Mouse (Mus musculus): ENCODE results near the gene Gm20388.

Gene Gm20388

DNA sequence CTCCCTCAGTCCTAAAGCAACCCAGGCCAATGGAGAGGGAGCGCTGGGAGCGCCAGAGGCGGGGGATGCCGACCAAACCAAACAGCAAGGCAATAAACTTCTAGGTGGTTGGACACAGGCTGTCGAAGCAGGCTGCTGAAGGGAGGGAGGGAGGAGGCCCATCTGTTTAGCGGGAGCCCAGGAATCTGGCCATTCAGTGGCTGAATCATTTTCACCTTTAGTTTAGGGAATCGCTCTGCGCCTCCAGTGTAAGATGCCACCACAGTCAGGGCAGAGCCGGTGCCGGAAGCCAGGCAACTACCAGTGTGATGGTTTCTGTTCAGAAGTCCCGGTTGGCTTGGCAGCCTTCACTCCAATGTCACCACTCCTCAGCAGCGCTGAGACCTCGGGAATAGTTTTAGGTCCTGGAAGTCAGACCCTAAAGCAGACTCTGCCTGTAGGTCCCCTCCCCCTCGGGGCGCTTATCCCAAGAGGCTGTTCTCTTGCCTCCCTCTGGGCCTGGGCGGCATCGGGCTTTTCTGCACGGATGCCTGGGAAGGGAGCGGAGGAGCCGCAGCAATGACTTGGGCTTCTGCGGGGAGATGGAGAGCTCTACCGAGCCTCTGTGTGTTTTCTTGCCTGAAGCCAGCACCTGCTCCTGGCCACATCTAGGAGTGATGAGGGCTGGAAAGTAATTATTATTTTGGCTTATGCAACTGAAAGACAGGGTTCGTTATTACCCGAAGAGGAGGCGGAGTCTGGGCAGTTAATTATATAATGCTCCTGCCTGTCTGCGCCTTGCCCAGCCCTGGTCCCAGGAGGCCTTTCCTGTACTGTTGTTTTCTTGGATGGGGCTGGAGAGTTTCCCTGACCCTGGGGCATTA lies 1821.1 kb downstream of the Gm20388 start:
- peak; percentile 26 for DNase-seq (ENCODE audit: low spot score)

DNA sequence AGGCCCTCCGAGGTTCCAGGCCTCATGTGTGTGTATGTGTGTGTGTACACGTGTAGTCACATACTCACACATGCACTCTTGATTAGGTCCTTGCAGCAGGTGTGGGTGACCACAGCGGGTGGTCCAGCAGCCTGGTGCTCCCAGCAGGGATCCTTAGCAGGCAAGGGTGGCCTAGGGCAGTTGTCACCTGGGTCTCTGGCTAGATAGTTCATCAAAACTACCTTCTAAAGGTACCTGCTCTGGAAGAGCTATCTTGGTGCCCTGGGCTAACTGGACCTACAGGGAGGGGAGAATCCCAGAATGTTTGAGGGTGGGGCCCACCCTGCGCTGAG lies 1821.7 kb downstream of the Gm20388 start:
- no peak for DNase-seq (ENCODE audit: low spot score)

DNA sequence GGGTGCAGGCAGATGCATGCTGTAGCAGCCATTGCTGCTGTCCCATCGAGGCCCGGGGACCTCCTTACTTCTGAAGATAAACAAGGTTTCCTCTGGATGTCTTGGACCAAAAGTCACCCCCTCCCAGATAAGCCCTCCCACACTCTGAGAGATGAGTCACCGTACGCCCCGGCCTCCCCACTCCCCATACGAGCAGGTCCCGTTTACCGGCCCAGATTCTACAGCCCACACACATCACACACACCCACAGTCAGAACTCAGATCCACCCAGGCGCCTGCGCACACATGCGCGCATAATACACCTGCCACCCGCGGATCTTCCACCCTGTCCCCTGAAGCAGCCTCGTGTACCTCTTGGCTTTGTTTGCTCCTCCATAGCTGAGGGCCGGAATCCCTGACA lies 1823.6 kb downstream of the Gm20388 start:
- no peak for DNase-seq (ENCODE audit: low spot score)

DNA sequence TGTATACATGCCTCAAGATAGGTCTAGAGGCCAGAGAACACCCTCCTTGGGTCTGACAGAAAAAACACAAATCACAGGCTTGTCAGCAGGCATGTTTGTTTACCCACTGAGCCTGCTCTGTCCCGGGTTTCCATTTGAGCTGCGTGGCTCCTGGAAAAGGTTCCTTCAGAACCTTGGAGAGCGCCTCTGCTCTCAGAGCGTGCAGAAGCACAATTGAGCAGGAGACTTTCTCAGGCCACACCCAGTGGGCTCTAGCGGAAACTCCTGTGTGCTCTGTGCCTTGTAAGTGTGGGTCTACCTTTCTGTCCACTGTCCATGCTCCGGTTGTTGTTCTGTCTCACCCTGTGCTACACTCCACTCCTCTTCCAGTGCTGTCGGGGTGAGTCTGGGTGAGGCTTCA lies 1825.6 kb downstream of the Gm20388 start:
- peak; percentile 75 for DNase-seq (ENCODE audit: low spot score)

DNA sequence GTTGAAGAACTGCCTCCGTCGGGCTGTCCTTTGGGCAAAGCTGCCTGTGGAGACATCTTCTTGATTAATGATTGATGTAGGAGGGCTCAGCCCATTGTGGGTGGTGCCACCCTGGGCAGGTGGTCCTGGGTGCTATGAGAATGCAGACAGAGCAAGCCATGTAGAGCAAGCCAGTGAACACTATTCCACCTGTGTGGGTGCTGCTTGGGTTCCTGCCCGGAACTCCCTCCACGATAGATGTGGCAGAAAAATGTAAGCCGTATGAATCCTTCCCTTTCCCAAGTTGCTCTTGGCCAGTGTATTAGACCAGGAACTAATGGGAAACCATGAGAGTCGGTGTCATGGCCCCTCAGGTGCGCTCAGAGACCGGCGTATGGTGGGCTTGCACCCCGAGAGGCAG lies 1830.1 kb downstream of the Gm20388 start:
- no peak for DNase-seq (ENCODE audit: low spot score)

DNA sequence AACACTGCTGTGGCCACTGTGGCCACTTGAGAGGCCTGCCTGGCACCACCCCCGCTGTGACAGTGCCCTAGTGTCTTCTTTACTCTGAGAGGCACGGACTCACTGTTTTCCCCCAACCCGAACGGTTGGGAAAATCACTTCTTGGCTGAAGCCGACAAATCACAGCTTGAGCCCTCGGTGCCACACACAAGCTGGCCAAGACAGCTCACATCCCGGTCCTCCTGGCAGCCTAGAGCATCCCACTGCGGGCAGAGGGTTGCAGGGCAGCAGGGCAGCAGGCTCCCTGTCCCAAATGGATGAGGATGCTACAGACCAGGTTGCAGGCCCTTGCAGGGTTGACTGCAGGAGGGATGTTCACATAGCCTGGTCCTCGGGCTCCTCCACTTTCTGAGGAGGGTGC lies 1838.9 kb downstream of the Gm20388 start:
- DNase-seq (ENCODE audit: low spot score): no peak

DNA sequence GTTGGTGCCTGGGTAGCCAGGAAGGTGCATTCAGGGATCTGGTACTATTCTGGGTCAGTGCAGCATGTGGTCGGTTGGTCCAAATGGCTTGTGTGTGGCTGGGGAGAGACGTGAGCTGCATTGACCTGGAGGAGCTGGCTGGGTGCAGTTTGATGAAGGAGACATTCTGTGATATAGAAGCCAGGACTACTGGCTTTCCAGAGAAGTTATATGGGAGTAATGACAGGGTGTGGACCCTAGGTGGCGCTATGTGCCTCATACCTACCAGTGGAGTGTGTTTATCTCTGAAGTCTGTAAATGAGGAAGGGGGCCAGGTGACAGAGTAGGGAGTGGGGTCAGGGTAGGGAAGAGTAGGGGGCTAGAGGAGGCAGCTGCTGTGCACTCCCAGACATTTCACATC lies 1839.9 kb downstream of the Gm20388 start:
- DNase-seq (ENCODE audit: low spot score): no peak

DNA sequence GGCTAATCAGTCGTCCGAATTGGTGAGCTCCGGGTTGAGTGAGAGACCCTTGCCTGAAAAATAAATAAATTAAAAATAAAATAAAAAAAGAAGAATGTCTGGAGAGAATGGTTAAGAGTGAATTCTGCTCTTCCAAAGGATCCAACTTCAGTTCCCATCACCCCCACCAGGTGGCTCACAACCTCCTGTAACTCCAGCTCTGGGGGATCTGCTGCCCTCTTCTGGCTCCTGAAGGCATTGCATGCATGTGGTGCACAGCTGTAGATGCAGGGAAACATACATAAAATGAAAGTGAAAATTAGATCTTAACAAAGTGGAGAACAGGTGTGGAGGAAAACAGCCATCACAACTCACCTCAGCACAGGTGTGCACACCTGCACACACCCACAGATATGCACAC lies 1840.8 kb downstream of the Gm20388 start:
- DNase-seq (ENCODE audit: low spot score): peak; percentile 77

DNA sequence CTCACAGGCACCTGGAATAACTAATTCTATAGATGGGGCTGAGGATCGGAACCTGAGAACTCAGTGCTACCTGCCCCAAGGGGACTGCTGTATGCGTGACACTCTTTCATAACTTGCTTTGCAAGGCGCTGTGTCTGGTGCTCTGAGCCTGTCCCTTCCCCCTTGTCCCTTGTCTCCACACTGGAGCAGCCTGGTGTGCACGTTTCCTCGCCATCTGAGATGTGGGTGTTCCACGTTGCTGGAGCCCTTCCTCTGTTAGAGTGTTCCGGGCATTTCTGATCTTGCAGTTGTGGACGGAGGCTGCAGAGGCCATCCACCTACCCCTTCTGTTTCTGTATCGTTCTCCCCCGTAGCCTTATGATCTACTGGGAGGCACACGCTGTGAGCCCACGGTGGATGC lies 1847.8 kb downstream of the Gm20388 start:
- DNase-seq (ENCODE audit: low spot score): no peak

DNA sequence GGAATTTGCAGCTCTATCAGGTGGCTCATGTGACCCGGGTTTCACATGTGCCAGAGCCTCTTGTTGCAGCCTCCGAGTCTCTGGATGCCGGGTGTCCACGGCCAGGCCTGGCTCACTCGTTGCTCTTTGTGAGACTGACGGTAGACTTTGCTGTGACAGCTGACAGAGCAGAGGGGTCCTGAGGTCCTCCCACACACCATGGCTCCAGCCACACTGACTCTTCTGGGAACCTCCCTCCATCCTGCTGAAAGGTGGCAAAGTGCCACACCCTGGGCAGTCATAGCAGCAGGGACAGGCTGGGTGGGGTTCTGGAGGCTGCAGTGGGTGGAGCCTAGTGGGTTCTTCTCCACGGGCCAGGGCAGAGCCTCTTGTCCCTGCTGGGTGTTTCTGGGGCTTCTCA lies 1849.8 kb downstream of the Gm20388 start:
- DNase-seq (ENCODE audit: low spot score): no peak

DNA sequence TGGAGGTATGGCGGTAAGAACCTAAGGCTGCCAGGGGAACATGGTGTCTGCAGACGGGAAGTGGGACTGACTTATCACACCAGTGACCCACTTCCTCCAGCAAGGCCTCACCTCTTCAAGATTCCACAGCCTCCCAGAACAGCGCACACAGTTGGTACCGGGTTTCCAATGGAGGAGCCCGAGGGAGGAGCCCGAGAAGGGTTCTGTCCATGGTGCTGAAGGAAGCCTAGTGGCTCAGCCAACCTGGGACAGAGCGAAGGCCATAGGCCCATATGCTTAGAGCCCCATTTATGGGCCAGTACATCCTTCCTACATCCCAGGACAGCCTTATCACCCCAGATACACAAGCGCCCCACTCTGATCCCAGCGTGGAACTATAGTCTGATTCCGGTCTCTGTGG lies 1850.8 kb downstream of the Gm20388 start:
- peak; percentile 73 for DNase-seq (ENCODE audit: low spot score)

DNA sequence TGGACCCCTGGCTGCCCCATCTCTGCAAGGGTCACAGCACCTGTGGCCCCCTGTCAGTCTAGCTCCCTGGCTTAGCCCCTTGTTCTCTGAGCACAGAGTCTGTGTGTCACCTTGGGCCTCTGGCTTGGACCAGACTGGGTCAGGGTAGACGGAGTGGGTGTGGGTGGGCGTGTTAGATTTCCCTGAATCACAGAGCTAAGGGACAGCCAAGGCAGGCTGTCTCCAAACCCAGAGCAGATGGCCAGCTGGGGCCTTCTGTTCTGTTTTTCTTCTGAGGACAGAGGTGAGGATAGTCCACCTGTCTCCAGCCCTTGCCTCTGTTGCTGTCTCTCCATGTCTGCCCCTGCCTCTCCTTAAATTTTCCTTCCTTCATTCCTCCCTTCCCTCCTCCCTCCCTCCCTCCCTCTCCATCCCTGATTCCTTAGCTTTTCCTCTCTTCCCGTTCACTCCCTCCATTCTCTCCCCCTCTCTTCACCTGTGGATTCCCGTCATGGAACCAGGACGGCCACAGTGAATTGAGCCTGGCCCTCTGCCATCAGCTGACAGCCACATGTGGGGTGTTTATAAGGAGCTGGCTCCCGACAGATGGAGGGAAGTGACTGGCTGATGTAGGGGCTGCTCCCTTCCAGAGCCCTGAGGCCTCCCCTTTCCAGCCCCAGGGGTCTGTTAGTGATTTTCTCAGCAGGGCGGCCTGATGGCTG lies 1852.5 kb downstream of the Gm20388 start:
- DNase-seq (ENCODE audit: low spot score): peak; percentile 34

DNA sequence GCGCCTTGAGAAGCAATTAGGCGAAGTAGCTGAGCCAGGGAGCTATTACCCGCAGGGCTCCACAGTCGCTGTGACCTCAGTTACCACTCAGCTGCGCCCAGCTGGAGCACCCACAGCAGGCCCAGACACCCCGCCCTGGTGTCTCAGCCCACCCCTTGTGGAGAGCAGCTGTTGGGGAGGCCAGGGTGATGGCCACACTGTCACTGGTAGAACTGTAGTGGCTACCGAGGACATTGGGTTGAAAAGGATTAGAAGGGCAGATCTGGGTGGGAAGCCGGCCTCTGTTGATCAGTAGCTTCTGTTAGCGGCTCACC lies 1853.0 kb downstream of the Gm20388 start:
- no peak for DNase-seq (ENCODE audit: low spot score)

DNA sequence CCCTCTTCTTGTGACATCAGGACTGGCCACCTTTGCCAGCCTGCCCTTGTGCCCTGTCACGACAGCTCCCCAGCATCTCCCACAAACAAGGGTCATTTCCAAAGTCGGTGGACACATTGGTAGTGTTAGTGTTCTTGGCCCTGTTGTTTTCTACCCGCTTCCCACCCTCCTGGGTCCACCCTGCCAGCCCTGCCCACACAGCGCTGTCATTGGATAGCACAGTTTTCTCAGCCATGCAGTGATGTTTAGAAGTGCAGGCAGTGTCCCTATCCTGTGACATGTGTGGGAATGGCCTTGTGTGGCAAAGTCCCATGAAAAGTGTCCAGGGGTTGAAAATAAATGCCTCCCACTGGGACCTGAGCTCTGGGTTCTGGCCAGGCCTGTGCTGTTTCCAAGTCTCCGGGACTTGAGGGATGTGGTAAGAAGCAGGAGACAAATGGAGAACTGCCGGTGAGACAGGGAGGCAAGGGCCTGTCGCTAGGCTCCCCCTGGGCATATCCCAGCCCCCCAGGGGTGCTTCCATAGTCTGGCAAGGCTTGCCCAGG lies 1855.0 kb downstream of the Gm20388 start:
- no peak for DNase-seq (ENCODE audit: low spot score)

DNA sequence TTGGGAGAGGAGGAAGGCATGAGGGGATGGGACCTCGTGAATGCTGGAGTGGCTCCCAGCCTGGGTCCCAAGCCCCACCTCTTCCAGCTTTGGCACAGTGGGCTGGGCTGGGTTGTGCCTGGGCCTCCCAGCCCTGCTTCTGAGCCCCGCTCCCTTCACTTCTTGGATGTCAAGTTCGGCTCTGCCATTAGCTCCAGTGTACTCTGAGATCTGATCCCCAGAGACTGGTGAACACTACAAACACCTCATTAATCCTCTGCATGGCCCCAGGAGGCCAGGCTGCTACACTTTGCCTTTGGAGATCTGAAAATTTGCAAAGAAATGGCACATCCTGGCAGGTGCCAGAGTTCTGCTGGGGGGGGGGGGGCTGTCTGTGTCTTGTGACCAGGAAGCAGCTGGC lies 1858.5 kb downstream of the Gm20388 start:
- DNase-seq (ENCODE audit: low spot score): no peak

DNA sequence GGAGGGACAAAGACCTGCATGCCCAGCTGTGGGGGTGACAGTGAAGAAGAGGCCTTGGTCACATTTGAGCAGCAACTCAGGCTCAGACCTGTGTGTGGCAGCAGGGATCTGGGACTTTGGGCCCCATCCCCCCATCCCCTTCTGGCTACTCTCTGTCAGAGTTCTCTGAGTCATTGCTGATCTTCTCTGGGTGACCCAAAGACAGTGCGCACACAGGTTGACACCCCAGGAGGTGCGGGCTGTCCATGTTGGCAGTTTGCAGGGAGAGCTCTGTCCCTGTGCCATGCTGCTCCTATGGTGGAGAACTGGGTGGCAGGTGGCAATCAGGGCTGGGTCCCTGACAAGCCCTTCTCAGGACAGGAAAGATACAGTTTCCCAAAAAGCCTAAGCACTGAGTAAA lies 1859.0 kb downstream of the Gm20388 start:
- DNase-seq (ENCODE audit: low spot score): no peak

DNA sequence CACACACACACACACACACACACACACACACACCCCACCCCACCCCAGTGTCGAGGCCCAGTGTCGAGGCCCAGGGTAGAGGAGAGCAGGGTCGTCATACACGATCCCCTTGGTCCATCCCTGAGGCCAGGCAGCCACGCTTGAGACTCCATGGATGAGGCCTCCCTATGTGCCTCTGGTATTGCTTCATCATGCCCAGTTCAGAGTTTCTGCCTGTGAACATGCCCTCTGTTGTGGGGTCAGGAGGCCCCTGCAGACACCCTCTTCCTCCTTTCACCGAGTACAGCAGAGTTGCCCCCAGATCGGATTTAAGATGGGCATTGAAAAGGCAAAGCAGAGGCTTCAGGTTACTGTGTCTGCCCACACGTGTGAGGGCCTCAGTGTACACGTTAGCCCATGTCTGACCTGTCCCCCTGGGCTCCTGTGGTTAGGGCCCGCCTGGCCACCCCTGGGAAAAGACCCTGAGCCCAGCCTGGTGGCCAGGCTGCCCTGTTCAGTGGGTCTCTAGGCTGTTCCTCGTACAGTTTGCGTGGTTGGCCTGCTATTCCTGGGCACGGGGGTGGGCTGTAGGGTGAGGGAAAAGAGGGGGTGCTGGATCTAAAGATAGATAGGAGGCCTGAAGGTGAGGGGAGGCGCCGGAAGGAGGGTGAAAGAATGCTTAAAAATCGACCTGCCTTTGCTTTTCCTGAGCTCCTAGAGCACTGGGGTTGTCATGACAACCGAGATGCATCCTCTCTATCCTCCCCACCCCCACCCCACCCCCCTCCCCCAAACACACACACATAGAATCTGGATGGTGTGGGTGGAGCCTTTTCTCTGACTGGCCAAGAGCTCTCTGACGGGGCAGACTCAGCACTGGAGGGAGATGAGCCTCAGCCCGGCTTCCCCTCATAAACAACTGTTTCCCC lies 1860.5 kb downstream of the Gm20388 start:
- peak; percentile 43 for DNase-seq (ENCODE audit: low spot score)

DNA sequence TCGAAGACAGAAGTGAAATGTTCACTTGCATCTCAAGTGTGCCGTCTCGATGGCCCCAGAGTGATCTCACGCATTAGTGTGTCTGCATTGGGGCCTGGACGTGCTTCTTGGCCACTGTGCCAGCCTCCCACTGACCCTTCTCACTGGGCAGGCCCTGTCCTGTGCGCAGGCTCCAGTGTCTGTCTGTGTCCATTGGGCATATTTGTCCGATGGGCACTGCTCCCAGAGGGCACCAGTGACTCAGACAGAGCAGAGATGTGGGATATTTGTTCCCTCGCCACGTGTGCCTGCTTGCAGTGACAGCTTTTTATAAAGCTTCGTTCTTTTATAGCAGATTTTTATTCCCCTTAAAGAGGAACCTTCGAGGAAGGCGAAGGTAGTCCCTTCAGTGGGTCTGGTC lies 1863.2 kb downstream of the Gm20388 start:
- no peak for DNase-seq (ENCODE audit: low spot score)

DNA sequence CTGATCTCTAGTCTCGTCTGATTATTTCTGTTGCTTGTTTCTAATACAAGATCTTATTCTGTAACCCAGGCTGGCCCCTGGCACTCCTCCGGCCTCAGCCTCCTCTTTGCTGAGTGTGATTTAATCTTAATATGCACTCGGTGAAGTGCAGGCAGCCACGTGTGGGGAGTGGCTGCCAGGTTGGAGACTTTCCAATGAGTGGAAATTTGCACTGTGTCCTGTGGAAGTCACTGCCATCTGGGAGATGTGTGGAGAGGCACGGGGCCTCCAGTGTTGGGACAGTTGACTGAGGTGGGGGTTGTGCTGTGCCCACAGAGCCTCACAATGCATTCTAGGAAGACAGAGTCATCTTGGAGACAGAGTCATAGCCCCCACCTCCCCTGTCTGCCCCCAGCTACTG lies 1871.9 kb downstream of the Gm20388 start:
- DNase-seq (ENCODE audit: low spot score): no peak

DNA sequence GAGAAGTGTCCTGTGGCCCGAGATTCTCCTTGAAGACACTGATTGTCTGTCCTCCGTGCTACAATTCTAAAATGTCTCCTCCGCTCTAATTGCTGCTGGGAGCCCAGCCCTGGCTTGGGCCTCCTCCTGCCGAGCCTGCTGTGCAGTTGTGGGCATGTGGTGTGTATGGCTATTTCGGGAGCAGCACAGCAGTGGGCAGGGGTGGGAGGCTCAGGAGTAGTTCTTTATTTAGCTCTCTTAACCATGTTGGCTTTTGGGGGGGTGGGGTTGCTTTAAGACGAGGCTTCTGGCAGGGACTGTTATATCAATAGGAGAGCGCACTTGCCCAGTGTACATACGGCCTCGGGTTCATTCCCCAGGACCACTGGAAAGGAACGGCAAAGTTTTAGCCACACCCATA lies 1875.9 kb downstream of the Gm20388 start:
- DNase-seq (ENCODE audit: low spot score): no peak

DNA sequence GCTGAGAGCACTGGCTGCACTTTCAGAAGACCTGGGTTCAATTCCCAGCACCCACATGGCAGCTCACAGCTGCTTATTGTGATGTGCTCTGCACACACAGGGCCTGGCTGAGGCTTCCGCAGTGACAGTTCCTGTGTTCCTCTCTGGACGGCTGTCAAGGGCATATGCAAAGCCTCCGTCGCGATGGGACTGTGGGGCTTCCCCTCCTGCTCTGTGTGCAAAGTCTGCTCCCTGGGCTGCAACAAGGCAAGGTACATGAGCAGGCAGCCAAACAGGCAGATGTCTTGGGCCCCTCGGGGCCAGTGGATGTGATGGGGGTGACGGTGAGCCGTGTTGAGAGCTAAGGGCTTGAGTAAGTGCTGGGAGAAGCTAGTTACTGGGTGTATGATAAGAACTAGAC lies 1878.1 kb downstream of the Gm20388 start:
- no peak for DNase-seq (ENCODE audit: low spot score)

DNA sequence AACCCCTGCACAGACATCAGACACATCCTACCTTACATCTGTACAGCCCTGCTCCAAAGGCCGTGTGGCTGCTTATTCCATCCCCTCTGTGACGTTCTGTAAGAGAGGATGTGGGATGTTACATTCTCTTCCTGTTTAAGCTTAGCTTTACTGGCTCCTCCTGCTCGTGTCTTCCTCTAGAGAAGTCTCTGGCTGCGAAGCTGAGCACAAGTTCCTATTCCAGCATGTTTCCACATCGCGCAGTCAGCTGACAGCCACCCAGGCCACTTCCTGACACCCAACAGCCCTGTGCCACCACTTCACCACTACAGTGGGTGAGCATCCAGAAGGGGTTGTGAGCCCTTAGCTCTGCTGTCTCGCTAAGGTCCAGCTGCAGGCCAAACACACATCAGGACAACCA lies 1881.5 kb downstream of the Gm20388 start:
- DNase-seq (ENCODE audit: low spot score): no peak

DNA sequence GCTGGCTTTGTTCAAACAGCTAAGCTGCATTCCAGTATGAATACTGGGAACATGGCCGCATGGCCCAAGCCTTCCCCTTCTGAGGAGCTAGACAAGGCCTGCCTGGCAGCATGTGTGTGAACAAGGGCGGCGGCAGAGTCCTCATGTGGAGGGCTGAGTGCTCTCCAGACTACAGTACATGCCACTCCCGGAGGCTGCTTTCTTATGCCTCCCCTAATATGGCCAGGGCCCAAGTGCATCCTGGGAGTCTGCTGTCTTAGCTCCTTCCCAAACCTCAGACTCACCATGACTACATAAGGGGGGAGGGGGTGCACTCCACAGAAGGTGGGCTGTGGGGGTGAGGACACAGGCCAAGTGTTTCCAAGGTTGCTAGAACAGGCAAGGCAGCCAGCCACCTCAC lies 1882.0 kb downstream of the Gm20388 start:
- DNase-seq (ENCODE audit: low spot score): no peak

Data from retina, embryonic 14.5 days (tissue).